Mouse (Mus musculus) layer of hippocampus, postnatal 10 days (tissue): ENCODE data around the gene Klhdc8a. TPM values are rescaled to one million over a fixed set of nuclear protein-coding genes. Genes with fewer than 3 reads are reported as not detected.

Source experiments
- DNase-seq, 2 experiments: peaks; one replicate each; pipeline ENCODE4 v3.0.0; 2021; ENCODE audit warnings: low spot score in 2 of 2
- total RNA-seq, 2 experiments: library from RNA; stranded (reverse); gene quantifications; 2 replicates each; pipeline ENCODE4 v1.2.3; 2021

Gene Klhdc8a
- total RNA-seq, 2 experiments from 2014 or later, result 11.1 to 11.5 TPM

DNA sequence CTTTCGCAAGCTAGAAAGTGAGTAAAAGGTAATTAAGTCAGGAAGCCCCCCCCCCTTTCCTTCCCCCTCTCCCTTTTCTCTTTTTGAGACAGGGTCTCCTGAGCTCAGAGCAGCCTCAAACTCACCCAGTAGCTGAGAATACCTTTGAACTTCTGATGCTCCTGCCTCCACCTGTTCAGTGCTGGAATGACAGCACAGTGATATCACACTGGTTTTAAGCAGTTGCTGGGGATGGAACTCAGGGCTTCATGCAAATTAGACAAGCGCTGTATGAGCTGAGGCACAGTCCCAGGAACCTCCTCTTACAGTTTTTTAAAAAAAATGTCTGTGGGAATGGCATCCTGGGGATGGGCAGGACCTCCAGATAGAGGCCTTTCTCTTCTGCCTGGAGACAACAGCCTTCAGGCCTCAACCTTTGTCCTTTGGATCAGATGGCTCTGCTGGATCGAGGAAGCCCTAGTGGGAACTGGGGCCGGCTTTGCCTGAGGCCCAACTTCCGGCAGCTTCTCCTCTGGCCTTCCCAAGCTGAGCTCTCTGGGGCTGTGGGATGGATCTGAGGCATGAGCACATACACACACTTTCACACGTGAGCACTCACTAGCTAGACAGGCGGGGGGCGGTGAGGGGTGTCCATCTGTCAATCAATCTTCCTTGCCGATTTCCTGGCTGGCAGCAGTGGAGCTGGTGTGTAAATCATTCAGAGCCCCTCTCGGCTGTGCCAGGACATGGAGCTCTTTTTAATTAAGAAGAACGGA, 7.3 kb upstream of the Klhdc8a start:
- DNase-seq, result peak in 1 of 2 experiments; percentile 47

DNA sequence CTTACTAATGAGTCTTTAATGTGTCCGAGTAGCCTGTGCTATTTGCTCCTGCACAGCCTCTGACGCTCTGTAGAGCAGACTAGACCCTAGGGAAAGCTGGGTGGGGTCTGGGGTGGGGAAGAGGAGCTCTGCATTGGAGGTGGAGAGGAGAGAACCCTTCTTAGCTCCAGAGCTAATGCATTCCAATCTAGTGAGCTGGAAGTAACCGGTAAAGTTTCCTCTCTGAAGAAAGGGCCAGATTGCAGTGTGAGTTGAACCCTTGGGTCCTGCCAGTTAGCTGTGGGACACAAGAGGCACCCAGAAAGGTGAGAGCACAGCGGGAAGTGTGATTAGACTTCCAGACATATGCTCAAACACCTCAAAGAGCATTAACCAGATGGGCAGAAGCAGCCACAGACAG, 6.7 kb upstream of the Klhdc8a start:
- no peak for DNase-seq

DNA sequence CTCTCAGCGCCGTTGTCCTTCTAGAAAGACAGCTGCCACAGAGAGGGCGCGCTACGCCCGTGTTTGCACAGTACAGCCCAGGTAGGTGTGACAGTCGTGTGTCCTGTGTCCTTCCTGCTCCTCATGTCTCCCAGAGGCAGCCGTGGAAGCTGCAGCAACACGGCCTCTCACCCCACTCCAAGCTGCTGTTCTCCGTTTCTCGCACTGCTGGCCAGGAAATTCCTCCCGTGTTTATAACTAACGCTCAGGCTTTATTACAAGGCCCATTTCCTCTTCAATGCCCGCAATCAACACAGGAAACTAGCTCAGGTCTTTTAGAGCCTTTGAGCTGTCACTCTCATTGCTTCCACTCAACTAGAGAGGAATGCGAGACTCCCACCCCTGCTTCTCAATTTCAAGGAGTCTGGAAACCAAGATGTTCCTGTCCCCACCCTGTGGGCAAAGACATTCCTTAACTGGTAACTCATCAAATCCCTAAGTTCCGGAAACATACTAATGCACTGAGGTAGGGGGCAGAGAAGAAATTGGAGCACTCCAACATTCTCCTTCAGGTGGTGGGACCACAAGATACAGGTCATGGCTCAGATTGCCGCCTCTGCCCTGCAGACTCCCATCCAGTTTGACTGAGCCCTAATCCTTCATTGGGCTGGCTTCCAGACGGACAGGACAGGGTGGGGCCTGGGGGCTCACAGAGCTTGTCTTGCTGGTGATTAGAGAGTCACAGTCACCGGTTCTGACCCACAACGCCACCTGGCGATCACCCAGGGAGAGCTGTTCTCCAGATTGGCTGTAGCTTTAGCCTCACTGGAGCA, 5.9 kb upstream of the Klhdc8a start:
- no peak for DNase-seq

DNA sequence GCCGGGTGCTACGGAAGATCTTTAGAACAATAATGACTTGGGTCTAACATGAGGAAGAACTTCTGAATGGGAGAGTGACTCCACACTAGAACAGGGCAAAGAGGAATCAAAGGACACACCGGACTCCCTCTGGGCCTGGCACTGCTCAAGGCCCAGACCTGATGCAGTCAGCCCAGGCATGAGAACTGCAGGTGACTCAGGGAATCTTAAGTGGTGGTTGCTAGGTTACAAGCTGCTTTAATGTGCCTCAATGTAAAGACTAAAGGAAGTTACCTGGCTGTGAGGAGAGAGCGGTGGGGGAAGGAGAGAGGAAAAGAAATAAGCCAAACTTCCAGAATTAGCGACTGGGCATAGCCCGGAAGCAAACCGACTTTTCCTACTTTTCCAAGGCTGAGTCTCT, 2.9 kb upstream of the Klhdc8a start:
- no peak for DNase-seq

DNA sequence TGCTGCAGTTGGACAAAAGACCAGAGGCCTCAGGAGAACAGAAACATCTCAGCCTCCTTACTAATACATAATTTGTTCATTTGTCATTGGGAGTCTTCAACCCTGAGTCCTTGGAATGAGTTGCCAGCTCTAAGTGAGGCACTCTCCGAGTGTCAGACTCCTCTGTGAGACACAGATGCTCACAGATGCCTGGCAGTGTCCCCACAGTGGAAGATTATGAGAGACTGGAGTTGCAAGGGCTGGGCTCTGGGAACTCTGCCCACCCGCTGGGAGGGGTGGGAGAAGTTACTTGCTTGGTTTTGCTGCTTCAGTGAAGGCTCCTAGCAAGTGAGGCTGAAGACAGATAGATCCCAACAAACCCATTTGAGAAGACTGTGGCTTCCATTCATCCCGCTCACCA, 2.4 kb upstream of the Klhdc8a start:
- no peak for DNase-seq

DNA sequence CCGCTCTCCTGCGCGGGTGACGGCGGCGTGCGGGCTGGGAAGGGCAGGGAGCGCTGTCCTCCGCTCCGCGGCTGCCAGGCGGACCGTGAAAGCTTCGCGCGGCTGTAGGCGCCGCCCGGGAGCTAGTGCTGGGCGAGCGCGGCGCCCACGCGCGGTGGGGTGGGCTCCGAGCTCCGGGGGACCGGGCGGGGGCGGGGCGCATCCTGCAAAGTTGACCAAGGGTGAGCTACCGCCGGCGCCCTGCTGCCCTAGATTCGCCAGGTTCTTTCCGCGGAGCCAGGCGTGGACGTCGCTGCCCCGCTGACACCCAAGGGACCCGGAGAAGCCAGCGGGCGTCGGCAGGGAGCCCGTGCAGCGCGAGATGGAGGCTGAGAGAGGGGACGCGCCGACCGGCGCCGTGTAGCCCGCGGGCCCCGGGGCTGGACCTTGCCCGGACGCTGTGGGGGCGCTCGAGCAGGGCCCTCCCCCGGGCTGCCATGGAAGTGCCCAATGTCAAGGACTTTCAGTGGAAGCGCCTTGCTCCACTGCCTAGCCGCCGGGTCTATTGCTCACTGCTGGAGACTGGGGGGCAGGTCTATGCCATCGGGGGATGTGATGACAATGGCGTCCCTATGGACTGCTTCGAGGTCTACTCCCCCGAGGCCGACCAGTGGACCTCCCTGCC, 507 bp downstream of the Klhdc8a start:
- DNase-seq, result peak; percentile 41 to 62

DNA sequence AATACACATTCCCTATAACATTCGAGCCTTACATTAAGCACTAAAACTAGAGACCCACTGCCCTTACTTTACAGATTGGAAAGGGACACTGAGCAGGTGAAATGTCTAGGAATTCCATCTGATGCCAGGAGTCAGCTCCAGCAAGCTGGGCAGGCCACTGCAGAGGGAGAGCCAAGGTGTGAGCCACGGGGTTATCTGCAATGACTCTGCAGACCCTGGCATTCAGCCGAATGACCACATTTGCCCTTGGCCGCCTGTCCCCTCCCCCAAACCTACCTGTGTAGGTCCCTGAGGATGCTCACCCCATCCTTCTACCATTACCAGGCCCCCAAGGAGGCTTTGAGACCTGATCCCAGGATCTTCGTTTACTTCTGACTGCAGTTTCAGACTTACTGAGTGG, 1.3 kb downstream of the Klhdc8a start:
- DNase-seq, result no peak

DNA sequence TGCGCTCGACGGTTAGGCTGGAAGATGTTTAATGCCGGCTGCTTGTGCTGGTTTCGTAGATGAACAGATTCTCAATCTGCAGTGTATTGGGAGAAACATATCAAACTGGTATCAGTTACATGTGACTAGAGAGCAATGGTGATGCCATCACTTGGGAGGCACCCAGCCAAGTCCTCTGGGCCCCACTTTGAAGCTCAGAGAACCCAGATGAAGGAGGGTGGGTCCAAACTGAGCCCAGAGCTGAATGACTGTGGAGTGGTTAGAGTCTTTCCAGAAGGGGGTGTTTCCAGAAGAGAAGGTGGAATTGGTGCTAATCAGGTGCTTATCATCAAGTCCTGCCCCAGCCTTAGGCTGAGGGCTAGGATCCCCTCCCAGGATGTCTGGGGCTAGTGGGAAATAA, 2.8 kb downstream of the Klhdc8a start:
- DNase-seq, result no peak

DNA sequence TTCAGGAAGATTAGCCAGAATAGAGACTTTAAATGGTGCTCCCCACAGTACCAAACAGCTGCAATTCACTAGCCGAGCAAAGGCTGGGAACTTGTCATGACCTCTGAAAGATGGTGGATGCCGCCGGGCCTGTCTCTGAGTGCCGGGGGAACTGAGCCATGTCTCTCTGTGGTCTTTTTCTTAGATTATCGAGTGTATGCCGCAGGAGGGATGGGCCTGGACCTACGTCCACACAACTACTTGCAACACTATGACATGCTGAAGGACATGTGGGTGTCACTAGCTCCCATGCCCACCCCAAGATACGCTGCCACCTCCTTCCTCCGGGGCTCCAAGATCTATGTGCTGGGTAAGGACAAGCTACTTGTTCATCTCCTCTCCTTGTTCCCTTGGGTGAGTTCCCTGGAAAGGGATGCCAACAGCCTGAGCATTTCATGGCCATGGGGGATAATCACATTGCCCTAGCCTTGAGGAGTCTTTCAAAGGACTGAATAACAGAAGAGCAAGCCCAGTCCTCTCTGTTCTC, 4.0 kb downstream of the Klhdc8a start:
- DNase-seq, result no peak

DNA sequence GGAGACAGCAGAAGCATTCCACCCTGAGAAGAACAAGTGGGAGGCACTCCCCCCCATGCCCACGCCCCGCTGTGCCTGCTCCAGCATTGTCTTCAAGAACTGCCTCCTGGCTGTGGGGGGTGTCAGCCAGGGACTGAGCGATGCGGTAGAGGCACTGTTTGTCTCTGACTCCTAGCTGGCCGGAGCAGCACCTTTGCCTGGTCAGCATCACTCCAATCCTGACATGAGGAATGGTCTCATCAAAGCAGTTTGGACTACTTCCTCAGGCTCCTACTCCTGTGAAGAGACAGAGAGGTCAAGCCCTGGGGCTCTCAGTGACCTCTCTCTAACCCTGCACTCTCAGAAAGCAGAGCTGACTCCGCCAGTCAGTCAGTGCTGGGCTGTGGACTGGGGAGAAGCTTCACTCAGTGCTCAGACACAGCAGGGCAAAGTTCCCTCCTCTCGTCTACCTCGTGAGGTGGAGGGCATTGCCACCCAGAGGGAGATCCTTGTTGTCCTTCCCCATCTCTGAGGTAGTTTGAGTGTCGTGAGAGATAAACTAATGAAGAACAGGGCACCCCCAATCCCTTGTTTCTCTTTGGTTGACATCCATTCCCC, 6.3 kb downstream of the Klhdc8a start:
- no peak for DNase-seq

DNA sequence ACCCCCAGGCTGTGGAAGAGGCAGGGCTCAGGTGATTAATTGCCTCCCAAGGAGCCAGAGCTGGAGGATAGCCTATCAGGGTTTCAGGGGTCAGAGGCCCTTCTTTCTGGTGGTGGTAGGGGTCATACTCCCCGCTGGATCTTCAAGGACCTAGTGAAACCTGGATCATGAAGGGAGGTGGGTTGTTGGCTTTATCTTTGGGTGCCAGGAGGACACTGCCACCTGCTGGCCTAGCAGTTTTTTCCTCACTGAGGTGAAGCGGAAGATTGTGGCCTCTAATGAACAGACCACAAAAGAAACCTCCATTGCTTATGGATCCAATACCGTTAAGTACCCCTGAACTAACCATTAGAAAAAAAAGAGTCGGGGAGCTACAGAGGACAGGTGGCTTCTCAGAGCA, 7.7 kb downstream of the Klhdc8a start:
- DNase-seq, result peak; percentile 66 to 70

DNA sequence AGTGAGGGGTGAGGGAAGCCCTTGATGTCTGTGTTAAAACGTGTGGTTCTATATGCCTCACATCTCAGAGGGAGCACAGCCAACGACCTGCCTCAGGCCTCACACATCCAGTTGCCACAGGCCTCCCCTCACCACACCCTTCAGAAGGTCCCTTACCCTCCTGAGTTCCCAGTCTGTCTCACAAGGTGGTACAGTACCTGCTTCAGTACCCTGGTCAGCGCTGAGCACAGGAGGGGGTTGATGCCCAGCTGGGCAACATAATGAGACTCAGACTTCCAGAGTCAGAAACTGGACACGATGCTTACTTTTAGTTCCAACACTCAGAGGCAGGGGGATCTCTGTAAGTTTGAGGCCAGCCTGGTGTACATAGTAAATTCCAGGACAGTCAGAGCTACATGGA, 8.4 kb downstream of the Klhdc8a start:
- DNase-seq, result no peak

DNA sequence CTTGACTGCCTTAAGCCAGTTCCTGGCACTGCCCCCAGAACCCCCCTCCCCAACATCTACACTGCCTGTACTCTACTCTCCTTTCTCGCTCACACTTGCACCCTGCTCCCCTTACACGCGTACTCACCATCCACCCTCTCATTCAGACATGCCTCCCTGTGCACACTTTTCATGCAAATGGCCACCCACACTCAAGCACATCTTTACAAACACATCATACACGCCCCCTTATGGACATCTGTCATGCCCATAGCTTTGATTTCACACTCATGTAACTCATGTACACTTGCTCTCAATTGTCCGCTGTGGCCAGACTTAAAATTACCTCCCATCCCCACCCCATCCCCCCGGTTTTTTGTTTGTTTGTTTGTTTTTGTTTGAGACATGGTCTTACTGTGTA, 9.5 kb downstream of the Klhdc8a start:
- DNase-seq, result no peak

DNA sequence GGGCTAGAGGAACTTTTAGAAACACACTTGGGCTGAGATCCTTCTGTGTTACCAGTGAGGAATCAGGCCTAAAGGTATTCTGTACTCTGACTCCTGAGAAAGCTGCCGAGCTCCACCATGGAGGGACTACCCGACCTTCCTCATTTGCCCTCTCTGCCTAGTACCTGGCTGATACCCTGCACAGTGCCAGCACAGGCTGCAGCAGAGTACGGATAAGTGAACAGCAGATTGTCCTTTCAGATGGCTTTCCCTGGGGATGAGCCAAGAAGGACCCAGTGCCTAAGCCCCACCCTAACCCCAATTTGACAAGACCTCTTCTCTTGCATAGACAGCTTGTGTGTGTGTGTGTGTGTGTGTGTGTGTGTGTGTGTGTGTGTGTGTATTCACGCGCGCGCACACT, 10.2 kb downstream of the Klhdc8a start:
- no peak for DNase-seq

DNA sequence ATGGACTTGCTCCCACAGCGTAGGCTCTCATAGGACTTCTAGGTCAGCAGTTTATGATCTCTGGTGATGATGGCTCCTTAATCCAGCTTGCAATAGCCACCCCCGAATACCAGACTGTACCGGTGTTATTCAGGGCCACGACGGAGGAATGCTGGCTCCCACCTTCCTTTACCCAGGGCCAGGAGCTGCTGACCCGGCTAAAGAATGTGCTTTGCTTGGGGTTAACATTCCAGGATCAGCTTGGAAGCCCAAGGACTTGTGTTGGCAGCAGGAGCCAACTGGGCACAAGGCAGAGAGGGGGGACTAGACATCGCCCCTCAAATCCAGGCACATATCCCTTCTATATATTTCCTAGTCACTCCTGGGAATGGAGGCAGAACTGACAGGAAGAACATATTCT, 12.3 kb downstream of the Klhdc8a start:
- DNase-seq, result no peak

DNA sequence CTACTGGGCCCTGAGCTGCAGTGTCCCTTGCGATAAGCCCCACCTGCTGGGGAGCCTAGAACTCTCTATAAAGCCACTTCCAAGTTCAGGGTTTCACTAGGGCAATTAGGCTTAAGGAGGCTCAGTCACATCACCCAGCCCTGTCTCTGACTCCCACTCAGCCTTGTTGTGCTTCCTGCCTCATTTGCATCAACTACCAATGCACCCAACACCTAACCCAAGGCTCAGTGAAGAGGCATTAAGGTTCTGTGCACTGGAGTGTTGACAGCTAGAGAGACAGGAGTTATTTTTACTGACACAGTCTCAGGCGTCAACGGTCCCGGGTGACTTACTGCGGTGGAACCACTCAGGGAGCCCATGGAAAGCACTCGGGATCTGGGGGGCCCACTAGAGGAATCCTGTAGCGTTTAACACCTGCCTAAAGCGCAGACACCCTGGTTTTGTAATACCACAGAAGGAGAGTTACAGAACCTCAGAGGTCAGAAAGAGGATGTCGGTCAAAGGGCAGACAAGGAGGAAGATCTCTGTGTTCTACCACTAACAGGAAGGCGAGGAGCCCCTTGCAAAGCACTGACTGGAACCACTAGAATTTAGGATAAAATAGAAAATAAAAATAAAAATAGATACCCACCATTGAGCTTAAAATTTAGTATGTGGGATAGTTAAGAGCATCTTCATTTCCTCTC, 12.9 kb downstream of the Klhdc8a start:
- DNase-seq, result no peak

DNA sequence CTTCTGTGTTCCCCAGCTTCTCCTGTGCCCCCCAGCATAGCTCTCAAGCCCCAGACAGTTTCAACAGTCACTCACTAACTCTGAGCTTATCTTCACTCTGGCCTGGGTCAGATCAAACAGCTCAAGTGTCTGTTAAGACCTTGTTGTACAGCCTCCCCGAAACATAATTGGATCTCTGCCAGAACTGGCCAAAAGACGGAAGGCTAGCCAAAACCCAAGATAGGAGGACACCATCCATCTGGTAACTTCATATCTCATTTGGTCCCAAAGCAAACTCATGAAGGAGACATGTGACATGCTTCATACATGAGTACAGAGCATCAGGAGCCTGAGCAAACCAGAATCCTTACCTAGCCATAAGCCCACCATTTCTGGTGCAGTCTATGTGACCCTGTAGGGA, 13.6 kb downstream of the Klhdc8a start:
- no peak for DNase-seq

DNA sequence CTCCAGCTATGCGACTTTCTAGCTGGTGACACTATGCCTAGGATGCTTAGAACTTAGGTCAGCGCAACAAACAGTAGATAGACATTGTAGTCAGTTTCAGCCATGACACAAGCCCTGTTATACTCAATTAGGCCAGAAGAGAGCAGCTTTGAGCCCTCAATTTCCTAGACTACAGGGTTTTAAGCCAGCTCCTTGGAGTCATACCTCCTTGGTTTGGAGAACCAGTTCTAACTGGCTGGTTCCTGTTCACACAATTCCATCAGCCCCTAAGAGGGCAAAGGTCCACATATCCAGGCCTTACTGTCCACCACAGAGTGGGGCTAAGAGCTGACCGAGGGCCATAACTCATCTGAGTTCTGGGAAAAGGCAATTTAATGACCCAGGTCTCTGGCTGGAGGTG, 14.3 kb downstream of the Klhdc8a start:
- DNase-seq, result peak; percentile 66 to 72

DNA sequence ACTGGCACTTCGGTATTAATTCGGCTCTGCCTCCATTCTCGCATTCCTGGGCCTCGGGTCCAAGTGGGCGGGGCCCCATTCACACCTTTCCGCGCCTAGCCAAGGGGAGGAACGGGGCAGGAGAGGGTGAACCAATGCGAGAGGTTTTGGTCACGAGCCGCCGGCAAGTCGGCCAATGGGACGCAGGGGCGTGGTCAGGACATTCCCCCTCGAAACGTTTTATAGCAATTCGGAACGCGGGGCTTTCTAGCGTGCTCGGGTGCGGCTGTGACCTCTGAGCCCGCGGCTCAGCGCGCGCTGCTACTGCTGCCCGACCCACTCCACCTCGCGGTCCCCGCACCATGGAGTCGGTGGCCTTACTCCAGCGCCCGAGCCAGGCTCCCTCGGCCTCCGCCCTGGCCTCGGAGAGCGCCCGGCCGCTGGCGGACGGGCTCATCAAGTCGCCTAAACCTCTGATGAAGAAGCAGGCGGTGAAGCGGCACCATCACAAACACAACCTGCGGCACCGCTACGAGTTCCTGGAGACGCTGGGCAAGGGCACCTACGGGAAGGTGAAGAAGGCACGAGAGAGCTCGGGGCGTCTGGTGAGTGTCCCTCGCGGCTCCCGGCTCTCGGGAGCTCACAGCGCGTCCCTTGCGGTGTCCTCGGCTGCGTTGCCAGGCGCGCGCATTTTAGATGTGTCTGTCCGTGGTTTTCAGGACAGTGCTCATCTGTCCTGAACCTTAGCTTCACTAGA, 17.6 kb downstream of the Klhdc8a start, which contains the start of gene Nuak2:
Gene Nuak2, plus strand, starts transcription at position 238 of the 736 bp plus-strand sequence.
- DNase-seq, result peak; percentile 74 to 83

DNA sequence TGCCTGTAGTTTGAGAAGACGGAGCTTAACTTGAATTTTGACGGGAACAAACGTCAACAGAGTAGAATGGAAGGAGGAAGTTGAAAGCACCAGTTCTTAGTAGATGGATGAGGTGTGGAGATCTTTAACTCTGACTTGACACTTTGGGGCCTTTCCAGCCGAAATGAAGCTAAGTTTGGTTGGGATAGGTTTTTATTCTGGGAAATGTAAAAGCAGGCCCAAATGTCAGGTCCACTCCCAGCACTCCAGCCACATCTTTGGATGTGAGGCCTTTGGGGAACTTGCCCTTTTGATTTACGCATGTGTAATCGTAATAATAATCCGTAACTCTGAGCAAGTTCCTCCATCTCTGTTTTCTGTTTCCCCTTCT, 18.2 kb downstream of the Klhdc8a start:
- DNase-seq, result no peak
